Mouse (Mus musculus) ES-E14 (cell line): ENCODE measurements around the gene Nek1.

ENCODE experiments used
- HCFC1 ChIP-seq: IDR thresholded peaks from 2 replicates; pipeline ENCODE4 v1.6.1; 2012; ENCODE audit warnings: low read length, inconsistent platforms, borderline replicate concordance; ENCODE audit not compliant: insufficient read depth
- ZC3H11A ChIP-seq: IDR thresholded peaks from 2 replicates; pipeline ENCODE4 v1.6.1; 2012; ENCODE audit warnings: low read depth, mild to moderate bottlenecking, inconsistent platforms, low read length, borderline replicate concordance

- TF ChIP-seq ZC3H11A: no peak
- no peak for TF ChIP-seq HCFC1
These were observed 169.2 kb downstream of the Nek1 start for GRCm38 (mm10) chr8:61162186-61162566.
